8 mouse cellular contexts compared by ENCODE assay signal in the genomic region with DNA sequence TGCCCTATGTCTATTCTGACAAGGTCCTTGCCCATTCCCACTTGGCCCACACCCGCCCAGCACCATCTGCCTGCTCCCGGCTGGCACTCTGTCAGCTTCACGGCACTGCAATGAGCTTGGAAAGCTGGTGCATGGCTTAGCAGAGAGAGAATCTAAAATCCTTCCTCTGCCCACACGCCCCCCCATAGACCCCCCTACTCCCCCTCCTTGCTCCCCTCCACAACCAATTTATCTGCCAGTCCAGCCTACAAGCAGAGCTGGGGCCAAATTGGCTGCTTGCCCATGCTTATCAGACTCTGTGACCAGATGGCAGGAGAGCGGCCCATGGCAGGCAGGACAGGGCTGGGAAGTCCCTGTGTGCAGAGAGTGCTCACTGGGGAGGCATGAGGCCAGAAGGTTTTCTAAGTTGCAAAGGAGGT.
A peak's percentile ranks its signal among the peaks of the same experiment; 100 is the strongest.
DNase-seq lines count a peak whose midpoint lies in the region; ATAC-seq lines count a peak whose summit lies in the region.

No protein-coding gene starts in this region.

- H3K4me3 ChIP-seq in neural tube, embryonic 11.5 days (ENCODE audit: low read depth, low read length), result no peak overlapping the region
- no peak overlapping the region for H3K4me3 ChIP-seq in embryonic facial prominence, embryonic 15.5 days (replicated peaks)

- H3K36me3 ChIP-seq in neural tube, embryonic 11.5 days (ENCODE audit: control insufficient read depth, insufficient read depth, low read length), result no peaks in the 10 kb centered on the region
- no peaks in the 10 kb centered on the region for H3K36me3 ChIP-seq in embryonic facial prominence, embryonic 15.5 days

- intact Hi-C loops in heart, postnatal 25 days (cut with DNase I), result loop anchor here (10.0 kb wide), 2 partner anchors 208 to 432 kb away; no protein-coding TSS in a partner anchor

- peaks cover 3% of the 10 kb centered on the region for H3K4me1 ChIP-seq in neural tube, embryonic 11.5 days (ENCODE audit: control insufficient read depth, insufficient read depth, low read length)
- H3K4me1 ChIP-seq in embryonic facial prominence, embryonic 15.5 days, result no peaks in the 10 kb centered on the region

- 80% methylated on average over 5 of the region's 5 CpGs for WGBS in neural tube, embryonic 11.5 days
- 62% methylated on average over 5 of the region's 5 CpGs for WGBS in embryonic facial prominence, embryonic 15.5 days

- no peak overlapping the region for H3K9ac ChIP-seq in neural tube, embryonic 11.5 days (ENCODE audit: low read length)
- no peak overlapping the region for H3K9ac ChIP-seq in embryonic facial prominence, embryonic 15.5 days

- 0 out of 2 replicates have a peak, but pooled peaks have one; percentile 32 for ATAC-seq in neural tube, embryonic 11.5 days (ENCODE audit: insufficient read depth, low FRiP score, low TSS enrichment)
- 0 out of 2 replicates have a peak, but pooled peaks have one; percentile 8 for ATAC-seq in embryonic facial prominence, embryonic 15.5 days (ENCODE audit: insufficient number of reproducible peaks, low FRiP score, low TSS enrichment, low read depth)

- no peak overlapping the region for H3K27ac ChIP-seq in neural tube, embryonic 11.5 days (ENCODE audit: low read depth, low read length)
- no peak overlapping the region for H3K27ac ChIP-seq in embryonic facial prominence, embryonic 15.5 days (replicated peaks)

- peak; percentile 9 for DNase-seq in neural tube, embryonic 11.5 days (ENCODE audit: low spot score)
- no peak for DNase-seq in neural tube, embryonic 10.5 days (ENCODE audit: extremely low spot score, low spot score)
- peak; percentile 21 for DNase-seq in heart, postnatal 25 days (ENCODE audit: low spot score)
- DNase-seq in layer of hippocampus, postnatal 36 days, result peak; percentile 60 to 67
- DNase-seq in right cerebral cortex, adult 2 months (ENCODE audit: low spot score in 2 of 2), result peak; percentile 65 to 66
- no peak for DNase-seq in urinary bladder, postnatal 25 days (ENCODE audit: low spot score)
- DNase-seq in B cell, adult 2 months, result no peak

- H3K9me3 ChIP-seq in neural tube, embryonic 11.5 days (ENCODE audit: control insufficient read depth, low read length), result no peaks in the 10 kb centered on the region
- H3K9me3 ChIP-seq in embryonic facial prominence, embryonic 15.5 days (replicated peaks), result no peaks in the 10 kb centered on the region

- H3K4me2 ChIP-seq in neural tube, embryonic 11.5 days (ENCODE audit: low read depth), result no peak overlapping the region
- H3K4me2 ChIP-seq in embryonic facial prominence, embryonic 15.5 days (replicated peaks), result no peak overlapping the region

- no peaks in the 10 kb centered on the region for H3K27me3 ChIP-seq in neural tube, embryonic 11.5 days (ENCODE audit: control insufficient read depth, insufficient read depth, low read length)
- no peaks in the 10 kb centered on the region for H3K27me3 ChIP-seq in embryonic facial prominence, embryonic 15.5 days

Comparison
In these comparisons a context has a peak if more than half of its experiments do, and no peak if none do; other contexts are left out.
1. DNase-seq: peak in neural tube, embryonic 11.5 days (single experiment), heart, postnatal 25 days (single experiment), layer of hippocampus, postnatal 36 days (2 of 2) and right cerebral cortex, adult 2 months (2 of 2); none in neural tube, embryonic 10.5 days (single experiment), urinary bladder, postnatal 25 days (single experiment) and B cell, adult 2 months (0 of 2).